10 mouse cellular contexts compared by ENCODE assay signal in the genomic region with DNA sequence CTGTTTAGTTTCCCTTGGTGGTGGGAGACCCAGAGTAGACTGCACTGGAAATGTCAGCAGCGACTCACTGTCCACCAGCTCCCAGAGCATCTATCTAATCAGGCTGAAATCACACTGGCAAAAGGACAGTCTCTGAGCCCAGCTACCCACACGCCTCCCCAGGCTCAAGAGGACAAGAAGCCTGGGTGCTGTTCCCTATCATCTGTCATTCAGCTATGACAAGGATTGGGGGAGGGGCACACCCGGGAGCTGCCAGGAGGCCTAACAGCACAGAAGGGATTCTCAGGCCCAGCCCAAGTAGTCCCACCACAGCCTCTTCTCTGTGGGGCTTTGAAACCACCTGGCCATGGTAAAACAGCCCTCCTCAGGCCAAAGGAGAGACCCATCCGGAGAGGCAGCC. TPM values are rescaled to one million over a fixed set of nuclear protein-coding genes. Genes with fewer than 3 reads are reported as not detected.
DNase-seq lines count a peak whose midpoint lies in the region; ATAC-seq and TF ChIP-seq lines count a peak whose summit lies in the region.
"Had no signal": no experiment of that assay in that cellular context is flagged by ENCODE, and none has a peak within 500 bp of the region (broad histone marks: within the 10 kb centered on the region; RNA-seq: fewer than 3 reads in every experiment).

No protein-coding gene starts in this region.

- H3K36me3 ChIP-seq in forebrain, embryonic 10.5 days (replicated peaks) = peaks cover 20% of the 10 kb centered on the region
- H3K36me3 ChIP-seq in forebrain, postnatal 0 days (ENCODE audit: insufficient read depth) = peaks cover 3% of the 10 kb centered on the region; the same call in 1 of the 2 replicates
- H3K36me3 ChIP-seq in kidney, embryonic 15.5 days = 0 out of 2 replicates have a peak, but pooled peaks cover 5% of the 10 kb centered on the region
- H3K36me3 ChIP-seq in liver, embryonic 12.5 days = peaks cover 8% of the 10 kb centered on the region; the same call in 1 of the 2 replicates

- H3K4me2 ChIP-seq in forebrain, postnatal 0 days (ENCODE audit: low read depth) = no peak overlapping the region
- no peak overlapping the region for H3K4me2 ChIP-seq in kidney, embryonic 15.5 days
- H3K4me2 ChIP-seq in liver, embryonic 12.5 days = 0 out of 2 replicates have a peak overlapping the region, but pooled peaks have one; percentile 0

- DNase-seq in forebrain, embryonic 10.5 days (ENCODE audit: extremely low spot score, low spot score) = no peak
- DNase-seq in forebrain, postnatal 0 days = no peak
- no peak for DNase-seq in kidney, adult 8-10 months
- DNase-seq in adrenal gland, postnatal 36 days = peak; percentile 46 to 69
- DNase-seq in right cerebral cortex, postnatal 36 days (ENCODE audit: low spot score in 2 of 2) = no peak
- no peak for DNase-seq in urinary bladder, postnatal 10 days (ENCODE audit: low spot score)

- H3K27me3 ChIP-seq in forebrain, embryonic 10.5 days (ENCODE audit: poor library complexity, severe bottlenecking) = no peaks in the 10 kb centered on the region
- no peaks in the 10 kb centered on the region for H3K27me3 ChIP-seq in forebrain, postnatal 0 days (ENCODE audit: insufficient read depth, low read length)
- no peaks in the 10 kb centered on the region for H3K27me3 ChIP-seq in kidney, embryonic 15.5 days
- H3K27me3 ChIP-seq in liver, embryonic 12.5 days (replicated peaks) = no peaks in the 10 kb centered on the region
- H3K27me3 ChIP-seq: Patski had no signal

- no peak overlapping the region for H3K4me3 ChIP-seq in forebrain, embryonic 10.5 days
- H3K4me3 ChIP-seq in forebrain, postnatal 0 days (ENCODE audit: low read depth, low read length) = no peak overlapping the region
- H3K4me3 ChIP-seq in kidney, embryonic 15.5 days (replicated peaks) = no peak overlapping the region
- H3K4me3 ChIP-seq in liver, embryonic 12.5 days = no peak overlapping the region

- peaks cover 83% of the 10 kb centered on the region for H3K4me1 ChIP-seq in forebrain, embryonic 10.5 days
- peaks cover 16% of the 10 kb centered on the region for H3K4me1 ChIP-seq in forebrain, postnatal 0 days (ENCODE audit: insufficient read depth)
- peaks cover 51% of the 10 kb centered on the region for H3K4me1 ChIP-seq in kidney, embryonic 15.5 days
- H3K4me1 ChIP-seq in liver, embryonic 12.5 days = peaks cover 65% of the 10 kb centered on the region

- no peak for TF ChIP-seq CTCF in forebrain, postnatal 0 days (IDR thresholded peaks at IDR 0.05; ENCODE audit: low read depth)

- 0 out of 2 replicates have a peak overlapping the region, but pooled peaks have one; percentile 32 for H3K27ac ChIP-seq in forebrain, embryonic 10.5 days
- no peak overlapping the region for H3K27ac ChIP-seq in forebrain, postnatal 0 days (ENCODE audit: low read depth, low read length)
- peak overlapping the region; percentile 66 for H3K27ac ChIP-seq in kidney, embryonic 15.5 days
- no peak overlapping the region for H3K27ac ChIP-seq in liver, embryonic 12.5 days
- H3K27ac ChIP-seq: liver, embryonic 14.5 days had no signal

- WGBS in forebrain, embryonic 10.5 days = 64% methylated on average over 4 of the region's 4 CpGs
- WGBS in forebrain, postnatal 0 days = 56% methylated on average over 4 of the region's 4 CpGs
- WGBS in kidney, embryonic 15.5 days = 59% methylated on average over 4 of the region's 4 CpGs
- WGBS in liver, embryonic 12.5 days (ENCODE audit: insufficient replicate concordance) = 36% methylated on average over 4 of the region's 4 CpGs

- H3K9me3 ChIP-seq in forebrain, embryonic 10.5 days = peaks cover 5% of the 10 kb centered on the region; the same call in 1 of the 2 replicates
- no peaks in the 10 kb centered on the region for H3K9me3 ChIP-seq in forebrain, postnatal 0 days (ENCODE audit: low read length)
- H3K9me3 ChIP-seq in kidney, embryonic 15.5 days (replicated peaks) = no peaks in the 10 kb centered on the region
- H3K9me3 ChIP-seq in liver, embryonic 12.5 days (replicated peaks) = peaks cover 7% of the 10 kb centered on the region; the same call in 1 of the 2 replicates

- no peak overlapping the region for H3K9ac ChIP-seq in forebrain, postnatal 0 days
- H3K9ac ChIP-seq in kidney, embryonic 15.5 days = no peak overlapping the region
- no peak overlapping the region for H3K9ac ChIP-seq in liver, embryonic 12.5 days
- H3K9ac ChIP-seq: liver, embryonic 14.5 days had no signal

- no peak for ATAC-seq in forebrain, postnatal 0 days
- ATAC-seq in kidney, embryonic 15.5 days (replicated peaks; ENCODE audit: low FRiP score) = no peak
- ATAC-seq in liver, embryonic 12.5 days = no peak
- ATAC-seq: Patski had no signal

RNA-seq across cellular contexts. Expression of a gene that starts 36.1 kb away (rescaled TPM):
- 11.5 and 11.8 TPM in 2 replicates for polyA plus RNA-seq in forebrain, embryonic 10.5 days (2016; fragmentation: Nextera tagmentation; extraction: Ambion mirVana)
- 39.3 and 39.6 TPM in 2 replicates for total RNA-seq in forebrain, postnatal 0 days (2014; rRNA removed)
- polyA plus RNA-seq in forebrain, postnatal 0 days (2015; fragmentation: Nextera tagmentation; extraction: Ambion mirVana) = 4.9 and 7.1 TPM in 2 replicates
- 7.1 and 8.3 TPM in 2 replicates for polyA plus RNA-seq in kidney, embryonic 15.5 days (2015; fragmentation: Nextera tagmentation; extraction: Ambion mirVana)
- 10 to 100 TPM; 23.1 to 31.9 TPM for total RNA-seq in adrenal gland, postnatal 36 days (2021)
- polyA plus RNA-seq in liver, embryonic 12.5 days (2016; fragmentation: Nextera tagmentation; extraction: Ambion mirVana) = 5.0 and 5.8 TPM in 2 replicates

RNA-seq across cellular contexts. Expression of a gene that starts 51.3 kb away (rescaled TPM):
- 10.2 and 11.0 TPM in 2 replicates for polyA plus RNA-seq in forebrain, embryonic 10.5 days (2016; fragmentation: Nextera tagmentation; extraction: Ambion mirVana)
- total RNA-seq in forebrain, postnatal 0 days (2014; rRNA removed) = 30.9 and 33.9 TPM in 2 replicates
- polyA plus RNA-seq in forebrain, postnatal 0 days (2015; fragmentation: Nextera tagmentation; extraction: Ambion mirVana) = 43.7 and 44.1 TPM in 2 replicates
- polyA plus RNA-seq in kidney, embryonic 15.5 days (2015; fragmentation: Nextera tagmentation; extraction: Ambion mirVana) = 10.1 and 11.2 TPM in 2 replicates
- 10 to 100 TPM in 1 of 2 experiments, 1 to 10 TPM in 1; 9.2 to 11.4 TPM for total RNA-seq in adrenal gland, postnatal 36 days (2021)
- polyA plus RNA-seq in liver, embryonic 12.5 days (2016; fragmentation: Nextera tagmentation; extraction: Ambion mirVana) = 1.3 and 1.4 TPM in 2 replicates

Comparison
In these comparisons a context has a peak if more than half of its experiments do, and no peak if none do; other contexts are left out.
1. H3K27ac ChIP-seq: peak in forebrain, embryonic 10.5 days (single experiment) and kidney, embryonic 15.5 days (single experiment); none in forebrain, postnatal 0 days (single experiment) and liver, embryonic 12.5 days (single experiment).
2. DNase-seq: peak in adrenal gland, postnatal 36 days (2 of 2); none in forebrain, embryonic 10.5 days (single experiment), forebrain, postnatal 0 days (single experiment), kidney, adult 8-10 months (0 of 2), right cerebral cortex, postnatal 36 days (0 of 2) and urinary bladder, postnatal 10 days (single experiment).